Mouse (Mus musculus) heart, adult 2 months (tissue): Measurements from ENCODE around the gene Hist2h3b.

Source experiments
- CTCF ChIP-seq: fragments of 200-600 bp; IDR thresholded peaks from 2 replicates; pipeline ENCODE4 v1.8.1; 2022; ENCODE audit warnings: antibody characterized with exemption, mild to moderate bottlenecking, moderate library complexity
- POLR2A ChIP-seq: fragments of 200-500 bp; IDR thresholded peaks from 2 replicates; pipeline ENCODE4 v1.6.1; 2011; ENCODE audit warnings: mild to moderate bottlenecking, low read depth, low read length, control low read depth; ENCODE audit not compliant: insufficient read depth

GRCm38 (mm10) chr3:96220765-96221639 lies 47.5 kb upstream of the Hist2h3b start, which contains the start of the genes Hist2h2ac and Hist2h2be:
- peak; percentile 98 for TF ChIP-seq POLR2A
- peak; percentile 26 for TF ChIP-seq CTCF
